Mouse (Mus musculus) heart, postnatal 14 days (tissue): Measurements from ENCODE around the gene Ammecr1. TPM values are rescaled to one million over a fixed set of nuclear protein-coding genes. Genes with fewer than 3 reads are reported as not detected.

Source experiments
- DNase-seq, 2 experiments: peaks; one replicate each; pipeline ENCODE4 v3.0.0; 2021 to 2022
- intact Hi-C: fragments of 180-260 bp; cut with DNase I; formaldehyde crosslinking; loops from one replicate; pipeline ENCODE4 v1.15.1; 2025
- total RNA-seq, 2 experiments: library from RNA; stranded (reverse); gene quantifications; 2 replicates each; pipeline ENCODE4 v1.2.3; 2021

Ammecr1 gene
- total RNA-seq, 2 experiments from 2014 or later, result 36.2 to 40.6 TPM

DNA sequence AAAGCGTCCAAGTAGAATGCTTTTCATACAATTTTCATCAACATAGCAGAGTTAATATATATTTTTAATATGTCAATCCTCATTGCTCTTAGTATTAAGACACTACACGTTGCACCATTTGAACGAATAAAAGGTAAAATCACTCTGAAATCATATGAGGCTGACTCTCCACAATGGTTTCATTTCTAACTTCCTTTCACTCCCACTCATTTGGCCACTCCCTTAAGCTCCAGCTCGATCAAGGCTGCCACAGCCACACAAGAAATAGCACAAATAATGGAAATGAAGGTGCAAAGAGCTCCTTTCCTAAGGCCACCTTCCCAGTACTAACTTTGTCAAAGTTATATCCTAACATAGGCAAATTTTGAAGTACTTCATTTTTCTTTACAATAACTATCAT, 38.1 kb downstream of the Ammecr1 start:
- intact Hi-C loops, result no loop called here
- DNase-seq, result no peak

- no peak for DNase-seq
- intact Hi-C loops, result no loop called here
These were observed 49.1 kb downstream of the Ammecr1 start for GRCm38 (mm10) chrX:142917394-142917793.

GRCm38 (mm10) chrX:142916719-142917118, 49.8 kb downstream of the Ammecr1 start:
- DNase-seq, result no peak
- intact Hi-C loops, result no loop called here

DNA sequence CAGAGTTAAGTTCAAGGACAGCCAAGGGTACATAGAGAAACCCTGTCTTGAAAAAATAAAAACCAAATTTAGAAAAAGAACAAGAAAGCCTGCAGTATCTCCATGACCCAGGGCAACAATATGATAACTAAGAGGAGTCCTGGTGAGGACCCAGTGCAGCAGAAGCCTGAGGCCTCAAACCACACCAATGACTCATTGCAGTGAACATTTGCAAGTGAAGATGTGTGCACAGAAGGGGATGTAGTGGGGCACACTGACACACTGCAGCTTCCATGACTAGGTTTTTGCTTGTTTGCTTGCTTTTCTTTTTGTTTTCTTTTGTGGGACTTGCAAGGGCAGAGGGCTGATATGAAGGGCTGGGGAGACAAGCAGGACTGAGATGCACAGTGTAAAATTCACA, 52.3 kb downstream of the Ammecr1 start:
- no peak for DNase-seq
- intact Hi-C loops, result no loop called here

DNA sequence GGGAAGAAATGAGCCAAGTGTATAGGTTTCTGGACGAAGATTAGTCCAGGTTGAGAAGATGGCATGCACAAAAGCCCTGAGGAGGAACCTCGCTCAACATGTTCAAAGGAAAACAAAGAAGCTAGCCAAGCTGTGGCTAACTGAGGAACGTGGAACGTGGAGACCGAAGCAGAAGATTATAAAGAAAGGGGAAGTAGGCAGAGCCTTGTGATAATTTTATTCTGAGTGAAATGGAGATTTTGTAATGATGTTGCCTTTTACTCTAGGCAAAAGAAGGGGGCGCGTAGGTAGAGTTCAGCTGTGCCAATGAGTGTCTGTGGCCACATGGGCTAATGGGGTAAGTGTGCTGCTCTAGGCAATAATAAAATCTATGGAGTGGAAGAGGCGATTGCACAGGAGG, 62.7 kb downstream of the Ammecr1 start:
- intact Hi-C loops, result no loop called here
- DNase-seq, result no peak

DNA sequence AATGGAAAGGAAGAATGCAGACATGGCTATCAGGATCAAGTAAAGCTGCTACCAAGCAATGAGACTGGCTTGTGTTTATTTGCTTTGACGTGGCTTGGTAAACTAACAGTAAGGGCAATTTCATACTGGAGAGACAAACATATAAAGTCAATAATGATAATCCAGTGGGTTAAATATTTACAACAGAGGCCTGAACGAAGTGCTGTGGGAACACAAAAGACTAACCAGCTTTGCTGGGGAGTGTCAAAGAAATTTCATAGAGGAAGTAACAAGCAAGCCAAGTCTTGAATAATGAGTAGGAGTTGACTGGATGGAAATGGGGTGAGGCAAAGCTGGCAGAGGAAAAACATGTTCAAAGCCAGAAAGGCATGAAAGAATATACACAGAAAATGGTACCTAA, 63.9 kb downstream of the Ammecr1 start:
- DNase-seq, result no peak
- intact Hi-C loops, result no loop called here

- no peak for DNase-seq
- intact Hi-C loops, result no loop called here
These were observed 64.6 kb downstream of the Ammecr1 start for GRCm38 (mm10) chrX:142901915-142902314.

DNA sequence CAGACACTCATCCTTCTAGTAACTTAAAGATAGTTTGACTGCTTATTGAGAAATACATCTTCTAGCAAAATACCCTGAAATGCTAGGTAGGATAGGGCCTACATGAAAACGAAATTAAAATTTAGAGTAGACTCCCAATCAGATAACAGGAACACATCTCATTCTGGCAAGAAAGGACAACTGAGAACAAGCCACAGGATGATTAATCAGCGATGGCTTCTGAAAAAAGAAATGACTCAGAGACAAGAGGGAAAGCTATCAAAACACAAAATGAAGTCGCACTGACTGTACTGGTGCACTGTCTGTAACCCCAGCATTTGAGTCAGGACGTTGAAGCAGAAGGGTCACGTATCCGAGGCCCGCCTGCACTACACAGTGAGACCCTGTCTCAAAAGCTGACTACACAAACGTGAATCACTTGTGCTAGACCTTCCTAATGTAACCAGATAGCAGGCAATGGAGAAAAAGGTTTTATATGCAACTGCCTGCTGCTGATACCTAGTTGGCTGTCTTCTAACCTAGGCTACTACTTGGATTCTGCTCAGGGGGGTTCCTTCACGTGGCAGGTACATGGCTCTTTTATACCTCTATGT, 68.1 kb downstream of the Ammecr1 start:
- intact Hi-C loops, result no loop called here
- DNase-seq, result no peak

- intact Hi-C loops, result no loop called here
- DNase-seq, result no peak
These were observed 69.0 kb downstream of the Ammecr1 start for GRCm38 (mm10) chrX:142897477-142898000.

- no peak for DNase-seq
- intact Hi-C loops, result no loop called here
These were observed 71.2 kb downstream of the Ammecr1 start for GRCm38 (mm10) chrX:142895316-142895715.

- intact Hi-C loops, result no loop called here
- DNase-seq, result no peak
These were observed 80.6 kb downstream of the Ammecr1 start for GRCm38 (mm10) chrX:142885962-142886361.

DNA sequence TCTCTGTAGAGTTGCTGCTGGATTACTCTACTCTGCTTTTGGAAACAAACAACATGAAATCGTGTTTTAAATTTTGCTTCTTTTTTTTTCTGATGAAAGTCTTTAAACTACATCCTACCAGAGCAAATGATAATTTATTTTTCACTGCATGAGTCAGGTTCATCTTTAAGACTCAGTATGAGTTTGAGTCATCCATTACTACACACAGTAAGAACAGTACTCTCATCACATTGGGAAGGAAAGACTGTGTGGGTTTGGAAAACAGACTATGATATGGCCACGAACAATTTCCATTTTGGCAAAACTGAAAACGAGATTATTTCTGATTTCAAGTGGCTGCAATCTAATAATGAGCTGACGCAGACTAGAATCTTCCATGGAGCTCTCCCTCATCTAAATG, 82.9 kb downstream of the Ammecr1 start:
- intact Hi-C loops, result no loop called here
- DNase-seq, result no peak

DNA sequence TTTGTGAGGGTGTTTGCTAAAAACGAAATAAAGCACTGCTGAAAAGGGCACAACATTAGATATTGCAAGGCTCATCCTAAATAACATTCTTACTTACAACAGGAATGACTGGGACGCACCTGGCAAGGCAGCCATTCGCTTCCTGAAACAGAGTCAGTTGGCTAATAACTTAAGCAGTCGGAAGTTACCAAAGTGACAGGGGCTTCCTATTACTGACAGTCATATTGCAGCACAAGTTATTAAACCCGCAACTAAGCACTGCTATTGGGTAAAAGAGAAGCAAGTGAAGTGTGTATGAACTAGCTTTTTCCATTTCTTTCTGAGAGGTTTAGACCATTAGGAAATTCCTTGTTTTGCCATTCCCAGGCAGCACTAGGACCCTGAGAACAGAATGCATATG, 84.3 kb downstream of the Ammecr1 start:
- DNase-seq, result no peak
- intact Hi-C loops, result no loop called here

DNA sequence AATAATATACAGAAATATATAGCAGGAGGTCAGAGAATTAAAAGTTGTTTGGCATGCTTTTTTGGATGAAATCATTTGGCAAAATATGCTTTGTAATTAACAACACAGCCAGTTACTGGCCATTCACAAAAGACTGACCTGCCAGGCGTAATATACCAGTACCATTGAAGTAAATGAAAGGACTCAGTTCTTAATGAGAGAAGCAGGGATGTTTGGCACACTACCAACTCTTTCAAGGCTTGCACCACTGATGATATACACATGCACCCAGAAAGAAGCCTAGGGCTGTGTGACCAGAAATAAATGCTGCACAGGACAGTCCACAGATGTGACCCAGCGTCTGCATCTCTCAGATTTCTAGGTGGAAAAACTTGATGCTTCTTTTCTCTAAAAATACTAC, 96.7 kb downstream of the Ammecr1 start:
- peak in 1 of 2 experiments; percentile 6 for DNase-seq
- intact Hi-C loops, result no loop called here

- no peak for DNase-seq
- intact Hi-C loops, result no loop called here
These were observed 118.5 kb downstream of the Ammecr1 start for GRCm38 (mm10) chrX:142848032-142848431.

DNA sequence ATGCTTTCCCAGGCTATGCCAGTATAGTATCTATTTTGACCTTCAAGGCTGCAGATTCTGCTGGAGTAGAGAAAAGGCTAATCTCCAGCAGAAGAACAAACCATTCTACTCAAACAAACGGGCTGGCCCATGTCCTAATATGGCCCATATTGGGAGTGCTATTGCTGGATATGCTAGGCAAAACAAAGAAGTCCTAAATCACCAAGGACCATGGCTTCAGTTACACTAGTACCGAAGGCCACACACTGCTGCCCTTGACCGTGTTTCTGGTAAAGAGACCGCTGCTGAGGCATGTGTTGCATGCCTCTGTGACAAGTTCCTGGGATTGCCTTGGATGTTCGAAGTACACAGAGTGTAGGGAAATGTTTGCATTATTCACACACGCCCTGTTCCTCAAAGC, 120.3 kb downstream of the Ammecr1 start:
- intact Hi-C loops, result no loop called here

GRCm38 (mm10) chrX:142841916-142842315, 124.6 kb downstream of the Ammecr1 start:
- no peak for DNase-seq
- intact Hi-C loops, result no loop called here

More for the DNA sequence above, 120.3 kb downstream of the Ammecr1 start:
- no peak for DNase-seq

GRCm38 (mm10) chrX:142839411-142839810, 127.1 kb downstream of the Ammecr1 start:
- no peak for DNase-seq
- intact Hi-C loops, result no loop called here

DNA sequence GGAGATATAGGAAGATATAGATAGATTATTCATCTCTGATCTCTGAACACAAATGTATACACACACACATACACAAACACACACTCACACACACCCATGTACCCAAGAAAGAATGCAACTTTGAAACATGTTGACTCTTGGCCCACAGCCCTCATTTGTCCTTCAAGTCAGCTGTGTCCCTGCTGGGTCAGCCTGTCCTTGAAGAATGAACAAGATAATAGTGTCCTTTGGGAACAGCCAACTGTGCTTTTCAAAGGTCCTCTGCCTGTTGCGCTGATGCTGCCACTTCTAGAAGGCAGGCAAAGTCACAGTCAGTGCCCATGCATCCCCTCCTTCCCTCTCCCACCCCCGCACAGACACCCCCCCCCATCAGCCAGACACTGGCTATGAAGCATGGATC, 127.7 kb downstream of the Ammecr1 start:
- intact Hi-C loops, result no loop called here
- no peak for DNase-seq

DNA sequence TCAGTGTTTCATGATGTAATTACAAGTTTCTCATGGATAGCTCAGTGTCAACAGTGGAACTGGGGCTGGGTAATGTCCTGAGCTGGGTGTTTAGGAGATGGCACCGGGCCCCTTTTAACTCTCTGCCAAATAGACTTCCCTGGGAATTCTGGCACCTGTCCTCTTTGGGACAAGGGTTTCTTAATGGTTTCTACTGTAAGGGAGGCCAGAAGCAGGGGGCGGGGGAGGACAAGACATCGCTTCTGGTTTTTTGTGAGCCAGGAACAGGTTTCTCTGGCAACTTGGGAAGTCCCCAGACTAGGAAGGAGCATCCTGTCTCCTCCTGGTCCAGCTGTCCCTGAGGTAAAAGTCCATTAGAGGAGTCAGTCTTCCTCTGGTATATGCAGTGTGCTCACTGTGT, 129.2 kb downstream of the Ammecr1 start:
- intact Hi-C loops, result no loop called here
- no peak for DNase-seq

- no peak for DNase-seq
- intact Hi-C loops, result no loop called here
These were observed 130.1 kb downstream of the Ammecr1 start for GRCm38 (mm10) chrX:142836399-142836798.

GRCm38 (mm10) chrX:142834807-142835206, 131.7 kb downstream of the Ammecr1 start:
- intact Hi-C loops, result no loop called here
- no peak for DNase-seq
